Mouse (Mus musculus) kidney, adult 8-10 months (tissue): ENCODE results near the gene Ppib.
A peak's percentile ranks its signal among the peaks of the same experiment; 100 is the strongest.

Source experiments
- DNase-seq, 2 experiments: peaks; one replicate each; pipeline ENCODE4 v3.0.0; 2022

Ppib gene

DNA sequence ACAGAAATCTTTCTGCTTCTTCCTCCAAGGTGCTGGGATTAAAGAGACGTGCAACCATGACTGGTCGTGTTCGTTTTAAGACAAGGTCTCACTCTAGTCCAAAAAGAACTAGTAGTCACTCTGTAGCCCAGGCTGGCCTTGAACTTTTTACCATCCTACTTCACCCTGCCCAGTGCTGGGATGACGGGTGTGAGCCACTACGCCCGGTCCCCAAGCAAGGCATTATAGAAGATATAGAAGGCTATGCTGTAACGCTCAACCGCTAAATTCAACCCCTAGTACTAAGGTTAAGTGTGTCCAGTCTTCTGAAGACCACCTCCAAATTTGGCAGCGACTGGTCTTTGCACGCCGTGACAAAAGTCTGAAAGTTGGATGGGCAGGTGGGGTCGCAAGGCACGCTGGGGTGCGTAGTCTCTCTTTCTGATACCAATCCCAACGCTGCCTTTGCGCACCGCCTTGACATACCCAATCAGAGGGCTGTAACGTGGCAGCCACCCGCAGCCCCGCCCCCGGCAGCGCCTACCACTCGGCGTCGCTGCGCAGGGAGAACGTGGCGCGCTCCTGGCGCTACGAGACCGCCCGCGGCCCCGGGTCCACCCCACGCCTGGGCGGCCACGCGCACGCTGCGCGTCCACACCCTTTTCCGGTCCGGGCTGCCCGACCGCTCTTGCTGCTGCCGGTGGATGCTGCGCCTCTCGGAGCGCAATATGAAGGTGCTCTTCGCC is at the start of gene Ppib:
Ppib (plus strand) TSS at position 640 of the 725 bp plus-strand sequence.
- DNase-seq, result peak; percentile 98

DNA sequence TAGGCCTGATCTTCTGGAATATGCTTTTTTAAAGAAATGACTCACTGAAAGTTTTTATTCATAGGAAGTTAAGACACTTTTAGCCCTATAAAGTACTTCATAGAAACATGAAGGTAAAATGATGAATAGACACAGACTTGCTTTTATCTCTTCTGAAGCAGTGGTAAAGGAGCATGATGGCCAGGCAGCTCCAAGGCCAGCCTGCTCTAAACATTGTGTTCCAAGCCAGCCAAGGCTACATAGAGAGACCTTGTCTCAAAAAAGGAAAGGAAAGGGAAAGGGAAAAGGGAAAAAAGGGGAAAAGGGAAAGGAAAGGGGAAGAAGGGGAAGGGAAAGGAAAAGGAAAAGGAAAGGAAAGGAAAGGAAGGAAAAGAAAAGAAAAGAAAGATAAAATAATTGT is 39.4 kb upstream of the Ppib start:
- no peak for DNase-seq

DNA sequence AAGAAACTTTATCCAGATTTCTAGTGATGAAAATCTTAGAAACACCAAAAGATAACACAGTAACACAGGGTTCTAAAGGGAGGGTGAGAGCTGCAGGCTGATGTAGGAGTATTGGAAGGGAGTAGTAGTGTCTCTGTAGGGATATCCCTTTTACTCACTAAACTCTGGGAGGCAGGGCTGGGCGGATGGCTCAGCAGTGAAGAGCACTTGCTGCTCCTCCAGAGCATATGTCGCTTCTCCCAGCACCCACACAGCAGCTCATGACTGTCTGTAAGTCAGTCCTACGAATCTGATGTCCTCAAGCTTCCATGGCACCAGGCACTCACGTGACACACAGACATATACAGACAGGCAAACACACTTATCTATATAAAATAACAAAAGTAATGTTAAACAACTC is 21.9 kb upstream of the Ppib start:
- DNase-seq, result no peak

DNA sequence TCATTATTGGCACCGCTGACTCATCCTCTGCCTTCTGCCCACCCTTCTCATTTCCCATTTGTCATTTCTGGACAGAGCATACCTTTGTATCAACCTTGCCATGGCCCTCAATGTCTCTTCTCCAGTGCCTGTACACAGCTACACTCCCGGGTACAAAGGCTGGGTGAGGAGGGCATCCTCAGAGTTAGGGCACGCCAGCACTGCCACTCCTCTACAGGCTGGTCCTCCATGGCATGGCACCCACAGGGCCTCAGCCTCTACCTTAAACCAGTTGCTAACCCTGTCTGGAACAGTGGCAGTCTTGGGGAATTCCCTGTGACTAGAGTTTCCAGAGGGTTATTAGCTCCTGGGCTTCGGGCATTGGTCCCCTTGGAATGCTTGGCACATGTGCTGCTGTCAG is 21.4 kb upstream of the Ppib start:
- DNase-seq, result no peak

DNA sequence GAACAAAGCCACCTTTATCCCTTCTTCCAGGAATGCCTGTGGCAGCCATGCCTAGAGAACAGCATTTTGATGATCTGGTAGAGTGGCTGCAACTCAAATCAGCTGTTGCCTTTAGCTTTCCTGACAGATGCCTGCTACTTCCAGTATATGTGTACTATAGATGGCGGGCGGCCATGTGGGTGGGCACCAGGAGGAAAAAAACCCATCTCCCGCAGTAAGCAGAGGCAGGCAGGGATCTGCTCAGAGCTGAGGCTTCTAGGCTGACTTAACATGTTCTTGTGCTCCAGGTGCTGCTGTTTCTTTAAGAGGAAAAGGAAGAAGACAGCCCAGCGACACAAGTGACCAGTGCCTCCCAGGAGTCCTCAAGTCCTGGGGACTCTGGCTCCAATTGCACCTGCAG is 20.7 kb upstream of the Ppib start:
- no peak for DNase-seq

DNA sequence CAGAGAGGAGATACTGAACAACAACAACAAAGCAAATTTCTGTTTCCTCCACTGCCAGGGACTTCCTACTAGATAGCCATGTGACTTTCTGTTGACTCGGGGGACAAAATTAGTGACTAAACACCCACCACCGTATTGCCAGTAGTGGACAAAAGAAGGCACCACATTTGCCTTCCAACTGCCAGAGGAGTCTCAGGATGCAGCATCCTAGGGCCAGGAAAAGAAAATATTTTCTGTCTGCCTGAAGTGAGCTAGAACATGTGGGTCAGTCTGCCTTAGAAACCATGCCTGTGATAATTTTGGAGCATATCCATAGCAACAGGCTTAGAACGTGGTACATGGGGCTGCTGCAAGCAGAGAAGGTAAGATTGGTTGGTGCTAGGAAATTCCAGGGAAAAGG is 19.2 kb upstream of the Ppib start:
- DNase-seq, result no peak

DNA sequence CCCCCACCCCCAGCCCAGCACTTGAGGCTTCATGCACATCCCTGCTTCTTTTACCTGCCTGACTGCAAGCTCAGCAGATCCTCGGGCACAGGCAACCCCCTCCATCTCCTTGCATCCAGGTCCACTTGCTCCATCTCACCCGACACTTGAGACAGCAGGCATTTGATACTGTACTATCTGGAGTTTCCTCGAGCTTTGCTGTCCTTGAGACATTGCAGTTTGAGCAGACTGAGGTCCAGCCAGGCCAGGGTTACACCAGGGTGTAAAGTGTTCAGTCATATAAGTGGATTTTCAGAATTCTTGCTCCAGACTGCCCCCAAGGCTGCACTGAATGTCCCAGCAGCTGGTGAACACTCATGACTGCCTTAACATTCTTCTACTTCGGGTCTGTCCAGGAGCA is 17.7 kb upstream of the Ppib start:
- no peak for DNase-seq

DNA sequence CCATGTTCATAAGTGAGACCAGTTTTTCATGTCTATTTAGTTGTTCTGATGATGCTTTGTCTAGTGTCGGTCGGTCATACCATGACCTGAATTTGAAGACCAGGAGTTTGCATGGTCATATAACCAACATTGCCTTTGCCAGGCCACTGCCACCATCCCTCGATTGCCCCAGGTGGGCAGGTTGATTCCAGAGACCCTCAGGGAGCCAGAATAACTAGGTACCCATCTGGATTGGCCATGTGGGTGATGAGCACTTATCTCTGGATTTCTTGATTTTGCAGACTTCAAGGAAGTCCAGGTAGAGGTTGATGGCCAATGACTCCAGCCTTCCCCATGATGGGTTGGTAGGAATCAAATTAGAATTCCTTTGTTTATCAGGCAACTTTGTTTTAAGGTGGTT is 16.8 kb upstream of the Ppib start:
- DNase-seq, result no peak

DNA sequence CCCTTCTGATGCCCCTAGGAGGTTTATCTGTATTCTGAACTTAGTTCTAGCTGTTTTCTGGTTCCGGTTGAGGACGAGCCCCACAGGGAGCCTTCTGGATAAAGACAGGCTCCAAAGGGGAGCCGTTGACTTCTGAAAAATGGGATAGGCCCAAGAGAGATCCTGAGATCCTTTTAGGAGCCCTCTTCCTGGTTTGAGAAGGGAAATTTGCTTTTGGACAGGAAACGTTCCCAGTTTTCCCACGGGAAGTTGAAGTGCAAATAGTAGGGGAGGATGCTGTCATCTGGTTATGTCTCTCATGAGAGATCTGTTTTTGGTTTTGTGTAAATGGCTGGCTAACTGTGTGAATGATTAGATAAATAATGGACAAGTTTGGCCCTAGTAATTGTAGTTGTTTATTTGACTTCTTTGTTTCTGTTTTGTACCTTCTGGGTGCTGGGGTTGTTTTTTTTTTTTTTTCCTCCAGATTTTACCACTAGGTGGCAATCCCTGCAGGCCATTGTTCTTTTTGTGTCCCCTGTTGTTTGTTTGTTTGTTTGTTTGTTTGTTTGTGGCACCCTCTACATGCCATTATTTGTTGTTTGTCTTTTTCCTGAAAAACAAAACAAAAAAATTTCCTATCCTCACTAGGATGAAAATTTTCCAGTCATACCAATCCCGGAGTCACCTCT is 10.0 kb upstream of the Ppib start:
- DNase-seq, result no peak

DNA sequence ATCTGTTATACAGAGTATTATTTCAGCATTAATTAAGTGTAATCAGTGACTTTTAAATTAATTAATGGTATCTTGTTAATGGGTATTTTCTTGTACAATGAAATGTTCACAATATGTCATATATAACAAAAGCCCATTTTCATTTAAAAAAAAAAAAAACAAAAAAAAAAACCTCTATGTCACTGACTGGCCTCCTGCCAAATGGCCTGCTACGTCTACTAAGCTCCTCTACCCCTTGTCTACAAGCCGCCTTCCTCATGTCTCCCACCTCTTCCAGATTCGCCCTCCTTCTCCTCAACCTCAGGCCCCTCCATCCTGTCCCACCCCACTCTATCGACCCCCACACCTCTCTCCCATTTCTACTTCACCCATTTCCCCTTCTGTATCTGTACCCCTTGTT is 8.5 kb upstream of the Ppib start:
- DNase-seq, result no peak

DNA sequence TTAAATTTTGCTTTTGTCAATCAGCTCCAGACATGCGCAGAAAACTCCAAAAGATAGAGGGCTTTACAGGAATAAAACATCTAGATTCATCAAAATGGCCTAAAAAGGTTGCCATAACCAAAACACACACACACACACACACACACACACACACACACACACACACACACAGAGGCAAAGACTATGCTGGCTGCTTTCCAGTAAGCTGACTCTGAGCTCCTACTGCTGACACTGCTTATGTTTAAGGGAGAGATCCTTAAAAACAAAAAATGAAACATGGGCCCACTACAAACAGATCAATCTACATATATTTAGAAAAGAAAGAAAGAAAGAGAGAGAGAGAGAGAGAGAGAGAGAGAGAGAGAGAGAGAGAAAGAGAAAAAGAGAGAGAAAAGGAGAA is 7.3 kb upstream of the Ppib start:
- DNase-seq, result no peak

DNA sequence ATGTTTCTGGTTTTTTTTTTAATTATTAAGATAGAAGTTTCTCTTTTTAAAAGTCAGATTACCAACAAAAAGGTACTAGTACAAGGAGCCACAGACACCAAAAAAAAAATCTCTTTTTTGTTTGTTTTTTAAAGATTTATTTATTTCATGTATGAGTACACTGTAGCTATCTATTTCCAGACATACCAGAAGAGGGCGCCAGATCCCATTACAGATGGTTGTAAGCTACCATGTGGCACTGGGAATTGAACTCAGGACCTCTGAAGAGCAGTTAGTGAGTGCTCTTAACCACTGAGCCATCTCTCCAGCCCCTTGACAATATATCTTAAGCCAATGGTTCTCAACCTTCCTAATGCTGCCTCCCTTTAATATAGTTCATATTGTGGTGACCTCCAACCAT is 6.4 kb upstream of the Ppib start:
- DNase-seq, result no peak

DNA sequence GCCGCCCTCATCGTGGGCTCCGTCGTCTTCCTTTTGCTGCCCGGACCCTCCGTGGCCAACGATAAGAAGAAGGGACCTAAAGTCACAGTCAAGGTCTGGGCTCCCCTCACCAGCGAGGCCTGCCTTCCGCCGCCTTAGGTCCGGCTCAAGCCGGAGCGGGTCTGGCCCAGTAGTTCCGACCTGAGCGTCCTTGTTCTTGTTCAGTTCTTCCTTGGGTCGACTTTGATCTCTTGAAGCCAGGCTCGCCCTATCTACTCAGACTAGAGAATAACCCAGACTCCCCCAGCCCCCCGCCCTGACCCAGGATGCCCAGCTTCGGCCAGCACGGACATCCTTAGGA is 256 bp downstream of the Ppib start:
- DNase-seq, result no peak

DNA sequence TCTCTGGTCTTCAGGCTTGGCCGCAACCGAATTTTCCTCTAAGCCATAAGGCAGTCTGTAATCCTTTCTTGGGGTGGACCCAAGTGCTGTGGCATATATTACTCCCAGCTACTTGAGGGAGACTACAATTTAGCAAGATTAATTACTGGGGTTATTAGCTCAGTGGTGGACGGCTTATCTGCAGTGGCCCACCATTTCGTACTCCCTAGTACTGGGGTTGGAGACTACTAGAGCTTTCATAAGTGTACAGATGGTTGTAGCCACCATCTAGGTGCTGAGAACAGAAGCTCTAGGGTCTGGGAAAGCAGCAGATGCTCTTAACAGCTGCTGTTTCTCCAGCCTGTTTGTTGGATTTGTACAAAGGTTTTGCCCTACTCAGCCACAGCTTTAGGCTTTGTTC is 964 bp downstream of the Ppib start:
- no peak for DNase-seq

DNA sequence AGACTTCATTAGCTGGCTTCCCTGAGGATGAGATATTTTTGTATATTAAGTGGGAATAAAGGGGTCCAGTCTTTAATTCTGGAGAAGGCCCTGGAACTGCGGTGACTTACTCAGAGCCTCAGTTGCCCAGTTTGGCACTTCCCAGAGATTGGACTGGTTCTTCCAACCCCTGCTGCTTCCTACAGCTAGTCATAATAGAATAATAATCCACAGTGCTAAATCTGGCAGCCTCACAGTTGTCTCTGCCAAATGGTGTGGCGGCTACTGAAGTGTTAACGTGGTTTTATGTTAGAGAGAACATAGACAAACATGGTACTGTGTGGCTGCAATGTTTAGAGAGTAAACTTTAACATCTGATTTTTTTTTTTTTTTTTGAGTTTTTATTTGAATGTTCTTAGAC is 1.6 kb downstream of the Ppib start:
- no peak for DNase-seq

DNA sequence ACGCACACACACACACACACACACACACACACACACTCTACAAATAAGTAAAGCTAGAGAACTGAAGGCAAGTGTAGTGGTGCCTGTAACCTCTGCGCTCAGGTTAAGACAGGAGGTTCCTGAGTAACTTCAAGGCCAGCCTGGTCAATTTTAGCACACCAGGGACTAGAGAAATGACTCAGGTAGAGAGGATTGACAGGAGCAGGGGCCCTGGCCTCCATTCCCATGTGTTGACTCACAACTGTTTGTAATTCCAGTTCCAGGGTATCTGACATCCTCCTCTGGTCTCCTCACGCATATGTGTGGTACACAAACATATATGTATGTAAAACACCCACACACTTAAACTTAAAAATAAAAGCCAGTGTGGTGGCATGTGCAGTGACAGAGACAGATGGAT is 3.4 kb downstream of the Ppib start:
- no peak for DNase-seq

DNA sequence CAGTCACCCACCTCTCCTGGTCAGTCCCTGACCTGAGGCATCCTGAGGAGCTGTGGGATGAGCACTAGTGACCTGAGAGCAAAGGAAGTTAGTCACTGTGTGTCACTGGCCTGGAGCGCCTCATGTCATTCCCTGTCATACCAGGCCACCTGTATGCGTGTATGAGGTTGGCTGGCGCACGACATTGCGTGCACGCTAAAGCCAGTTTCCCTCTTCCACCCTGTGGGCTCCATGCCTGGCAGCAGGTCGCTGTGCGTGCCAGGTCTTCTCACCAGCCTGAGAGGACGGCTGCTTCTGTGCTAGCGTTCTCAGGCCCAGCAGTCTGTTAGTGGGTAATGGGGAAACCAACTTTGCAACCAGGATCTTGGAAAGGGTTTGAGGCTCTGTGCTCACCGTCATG is 4.3 kb downstream of the Ppib start:
- DNase-seq, result no peak

DNA sequence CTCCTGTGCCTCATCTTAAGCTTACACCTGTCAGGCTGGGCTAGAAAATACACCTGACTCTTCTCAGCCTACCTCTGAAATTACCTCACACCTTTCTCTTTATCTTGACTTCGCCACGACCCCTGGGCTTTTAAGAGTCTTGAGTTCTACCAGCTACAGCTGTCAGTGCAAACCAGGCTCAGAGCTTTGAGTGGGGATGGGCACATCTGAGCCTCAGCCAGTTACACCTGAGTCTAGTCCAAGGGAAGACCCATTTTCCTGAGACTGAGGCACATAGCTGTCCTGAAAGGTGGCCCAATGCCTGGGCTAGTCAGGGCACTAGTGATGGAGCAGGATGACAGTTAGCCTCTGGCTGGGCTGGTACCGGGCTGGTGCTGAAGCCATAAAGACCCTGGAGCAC is 6.8 kb downstream of the Ppib start:
- DNase-seq, result no peak

DNA sequence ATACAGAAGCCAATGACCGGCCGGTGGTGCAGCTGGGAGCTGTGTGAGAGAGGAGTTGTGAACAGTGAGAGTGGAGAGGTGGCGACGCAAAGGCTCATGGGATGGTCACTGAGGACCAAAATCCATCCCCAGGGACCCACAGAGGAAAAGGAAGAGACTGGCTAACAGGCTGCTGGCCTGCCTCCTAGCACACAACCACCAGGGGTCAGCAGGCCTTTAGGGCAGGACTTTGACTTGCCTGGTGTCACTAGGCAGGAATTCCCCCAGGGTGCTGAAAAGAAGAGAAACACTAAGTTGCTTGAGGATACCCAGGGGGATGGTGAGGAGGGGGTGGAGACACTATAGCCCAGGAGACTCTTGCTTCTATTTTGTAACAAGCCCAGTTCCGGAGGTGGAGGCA is 7.5 kb downstream of the Ppib start:
- peak; percentile 38 to 52 for DNase-seq

DNA sequence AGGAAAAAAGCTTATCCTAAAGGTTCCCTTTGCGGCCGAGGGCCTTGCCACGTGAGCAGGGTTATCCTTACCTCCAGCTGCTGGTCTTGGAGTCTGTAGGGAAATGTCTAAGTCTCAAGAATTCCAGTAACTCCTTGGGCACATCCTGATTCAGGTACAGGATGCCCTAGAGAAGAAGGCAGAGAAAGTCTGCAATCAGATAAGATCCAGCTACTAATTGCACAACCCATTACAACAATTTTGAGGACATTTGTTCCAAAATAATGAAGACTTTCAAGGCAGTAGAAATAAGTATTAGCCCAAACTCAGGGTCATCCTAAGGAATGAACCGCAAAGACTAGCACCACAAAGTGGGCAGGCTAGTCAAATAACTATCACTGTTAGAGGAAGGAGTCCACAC is 8.0 kb downstream of the Ppib start:
- no peak for DNase-seq

DNA sequence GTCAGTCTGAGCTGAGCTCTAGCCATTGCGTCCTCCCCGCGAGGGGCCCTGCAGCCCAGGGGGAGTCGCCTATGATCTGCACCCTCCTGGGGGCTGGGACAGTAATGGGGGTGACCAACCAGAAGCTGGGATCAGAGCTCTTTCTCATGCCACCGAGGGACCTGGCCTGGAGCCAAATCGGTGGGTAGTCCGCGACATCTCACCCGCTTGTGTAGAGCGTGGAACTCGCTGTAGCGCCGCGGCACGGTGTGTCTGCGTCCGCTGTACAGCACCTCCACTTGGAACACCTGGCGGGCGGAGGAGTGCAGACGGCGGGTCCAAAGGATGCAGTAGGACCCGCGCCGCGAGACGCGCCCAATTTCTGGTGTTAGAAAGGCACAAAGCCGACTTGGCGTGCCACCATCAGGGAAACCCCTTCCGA is 9.0 kb downstream of the Ppib start:
- DNase-seq, result no peak

DNA sequence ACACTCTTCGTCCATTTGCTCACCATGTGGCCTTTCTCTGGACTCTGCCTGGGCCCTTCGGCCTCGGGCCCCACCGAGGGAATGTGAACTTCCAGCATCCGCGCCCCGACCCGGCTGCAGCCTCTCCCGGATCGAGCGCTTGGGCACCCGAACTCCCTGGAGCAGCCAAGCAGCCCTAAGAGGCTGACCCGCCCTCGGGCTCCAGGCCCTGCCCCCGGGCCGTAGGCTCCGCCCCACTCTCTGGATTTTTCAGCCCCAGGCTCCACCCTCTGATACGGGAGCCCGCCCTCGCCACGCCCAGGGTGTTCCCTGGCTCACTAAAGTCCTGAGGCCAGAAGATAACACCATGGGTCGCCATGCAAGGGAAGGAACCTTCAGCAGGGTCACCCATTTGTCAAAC is 9.6 kb downstream of the Ppib start, which contains the start of gene Snx22:
Snx22 (minus strand) TSS at position 137 of the 400 bp plus-strand sequence.
- DNase-seq, result peak; percentile 85 to 92

DNA sequence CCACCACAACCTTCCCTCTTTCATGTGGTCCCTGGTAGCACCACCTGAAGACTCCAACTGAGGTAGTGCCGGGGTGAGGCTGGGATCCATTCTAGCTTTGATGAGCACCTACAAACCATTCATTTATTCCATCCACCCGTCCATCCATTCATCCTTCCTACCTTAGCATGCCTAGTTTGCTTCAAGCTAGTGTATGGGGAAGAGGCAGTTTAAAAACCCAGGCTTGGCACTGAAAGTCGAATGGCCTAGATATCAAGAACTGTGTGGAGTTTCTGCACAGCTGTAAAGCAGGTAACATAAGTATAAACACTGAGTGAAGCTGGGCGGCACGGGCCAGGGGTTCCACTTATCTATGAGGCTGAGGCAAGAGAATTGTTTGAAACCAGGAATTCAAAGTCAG is 10.1 kb downstream of the Ppib start:
- DNase-seq, result no peak

DNA sequence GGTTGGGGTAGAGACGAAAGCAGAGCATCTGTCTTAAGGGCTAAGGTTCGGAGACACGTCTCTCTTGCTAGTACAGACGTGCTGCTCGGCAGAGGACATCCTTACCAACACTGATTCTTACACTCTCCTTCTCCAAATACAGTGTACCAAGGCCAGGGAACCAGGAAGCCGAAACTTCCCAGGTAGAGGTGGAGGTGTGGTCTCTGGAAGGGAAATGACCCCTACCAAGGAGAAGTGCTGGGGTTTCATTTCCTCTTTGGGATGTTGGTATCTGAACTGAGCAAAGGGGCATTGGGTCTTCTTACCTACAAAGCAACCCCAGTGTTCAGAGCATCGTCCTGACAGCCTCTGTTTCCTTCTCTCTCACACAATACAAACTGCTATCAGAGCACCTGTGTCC is 12.7 kb downstream of the Ppib start:
- no peak for DNase-seq

DNA sequence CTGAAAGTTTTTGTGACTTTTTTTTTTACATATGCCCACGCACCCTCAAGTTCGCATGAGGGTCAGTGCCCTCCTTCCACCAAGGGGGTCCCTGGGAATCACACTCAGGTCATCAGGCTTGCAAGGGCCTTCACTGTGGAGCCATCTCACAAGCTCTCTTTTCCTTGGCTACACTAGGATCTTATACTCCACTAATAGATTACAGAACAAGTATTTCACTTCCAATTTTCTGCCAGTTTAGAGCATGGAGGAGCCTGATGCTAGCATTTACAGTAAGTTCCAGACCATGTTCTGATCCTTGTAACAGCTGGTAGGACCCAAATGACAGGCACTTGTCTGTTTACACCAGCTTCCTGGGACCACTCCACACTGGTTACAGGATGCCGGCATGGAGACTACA is 18.1 kb downstream of the Ppib start:
- no peak for DNase-seq
